Mouse (Mus musculus) heart, postnatal 0 days (tissue): ENCODE measurements at regions not wholly inside any gene's neighbourhood (a gene's known extent, or its start where the extent isn't known, plus 50 kb on each side); places are given as distances from the start of the nearest gene placed in this dataset.

ENCODE experiments used
- CTCF ChIP-seq: IDR thresholded peaks from 2 replicates; pipeline ENCODE4 v1.5.1; 2016; ENCODE audit warnings: antibody characterized with exemption, control low read depth, low read depth
- EP300 ChIP-seq: IDR thresholded peaks from 2 replicates; pipeline ENCODE4 v1.6.1; 2016; ENCODE audit warnings: antibody characterized with exemption, low read depth

GRCm38 (mm10) chr11:92451372-92451771 is 646.5 kb upstream of the Car10 start:
- TF ChIP-seq CTCF = no peak
- no peak for TF ChIP-seq EP300
